Mouse (Mus musculus) lung, adult 2 months (tissue): ENCODE data around the gene Ssu72.

ENCODE experiments used
- CTCF ChIP-seq: fragments of 200-500 bp; IDR thresholded peaks from 2 replicates; pipeline ENCODE4 v1.5.1; 2011; ENCODE audit warnings: mild to moderate bottlenecking, low read length, control low read depth; ENCODE audit not compliant: insufficient read depth
- POLR2A ChIP-seq: fragments of 200-500 bp; IDR thresholded peaks from 2 replicates; pipeline ENCODE4 v1.6.1; 2011; ENCODE audit warnings: low read depth, mild to moderate bottlenecking, control low read depth, low read length, borderline replicate concordance; ENCODE audit errors: extremely low read depth

DNA sequence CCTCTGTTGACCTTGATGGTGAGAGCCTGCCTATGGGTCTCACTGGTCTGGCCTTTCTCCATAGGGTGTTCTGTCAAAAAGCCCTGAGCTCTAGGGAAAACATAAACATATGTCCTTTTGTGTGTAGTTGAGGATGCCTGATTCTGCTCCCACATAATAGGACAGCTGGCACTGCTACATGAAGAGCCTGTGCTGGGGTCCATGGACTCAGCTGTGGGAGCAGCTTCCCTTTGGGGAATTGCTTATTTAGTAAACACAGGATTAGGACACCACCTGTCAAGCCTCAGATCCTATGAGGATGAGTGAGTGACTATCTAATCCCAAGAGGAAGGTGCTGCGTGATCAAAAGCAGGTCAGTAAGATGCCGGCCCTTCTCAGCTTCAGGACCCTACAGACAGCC, 23.4 kb downstream of the Ssu72 start:
- TF ChIP-seq CTCF, result no peak
- no peak for TF ChIP-seq POLR2A
